Mouse (Mus musculus): Measurements from ENCODE around the gene Prkg1. TPM values are rescaled to one million over a fixed set of nuclear protein-coding genes. Genes with fewer than 3 reads are reported as not detected.

Prkg1 gene
- total RNA-seq, 2 experiments from 2014 or later, result 0.75 to 1.1 TPM

DNA sequence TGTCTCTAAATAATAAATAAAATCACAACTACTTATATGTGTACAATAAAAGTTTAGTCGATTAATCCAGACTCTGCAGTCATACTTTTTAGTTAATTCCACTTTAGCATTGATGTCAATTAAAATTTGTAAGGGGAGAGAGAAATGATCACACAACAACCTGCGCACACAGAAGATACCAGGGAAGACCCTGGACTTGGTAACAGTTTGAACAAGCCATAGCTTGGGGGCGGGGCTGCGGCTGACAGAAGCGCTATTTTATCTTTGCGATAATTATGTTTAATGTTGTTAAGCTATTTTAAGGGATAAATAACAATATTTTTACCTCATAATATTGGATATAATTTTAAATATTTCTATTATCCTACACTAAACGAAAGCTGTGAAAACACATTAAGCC is 682.6 kb downstream of the Prkg1 start:
- ATAC-seq (replicated peaks; ENCODE audit: poor library complexity), result 0 out of 2 replicates have a peak, but pooled peaks have one; percentile 10

DNA sequence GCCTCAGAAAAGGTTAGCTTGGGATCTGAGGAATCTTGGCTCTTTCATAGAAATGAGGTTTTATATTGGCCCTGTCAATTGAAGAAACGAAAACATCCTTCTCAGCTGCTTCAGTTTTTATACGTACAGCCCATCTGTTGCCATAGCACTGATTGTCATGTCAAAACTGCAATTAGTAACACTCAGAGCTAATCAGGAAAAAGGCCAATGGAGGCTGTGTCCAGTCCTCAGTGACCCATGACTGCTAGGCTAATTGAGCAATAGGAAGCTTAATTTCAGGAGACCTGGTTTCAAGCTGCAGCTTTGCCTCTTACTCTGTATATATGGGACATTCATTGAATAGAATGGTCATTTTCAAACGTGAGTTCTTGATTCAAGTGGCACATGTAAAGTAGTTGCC is 686.6 kb downstream of the Prkg1 start:
- no peak for ATAC-seq (replicated peaks; ENCODE audit: poor library complexity)

DNA sequence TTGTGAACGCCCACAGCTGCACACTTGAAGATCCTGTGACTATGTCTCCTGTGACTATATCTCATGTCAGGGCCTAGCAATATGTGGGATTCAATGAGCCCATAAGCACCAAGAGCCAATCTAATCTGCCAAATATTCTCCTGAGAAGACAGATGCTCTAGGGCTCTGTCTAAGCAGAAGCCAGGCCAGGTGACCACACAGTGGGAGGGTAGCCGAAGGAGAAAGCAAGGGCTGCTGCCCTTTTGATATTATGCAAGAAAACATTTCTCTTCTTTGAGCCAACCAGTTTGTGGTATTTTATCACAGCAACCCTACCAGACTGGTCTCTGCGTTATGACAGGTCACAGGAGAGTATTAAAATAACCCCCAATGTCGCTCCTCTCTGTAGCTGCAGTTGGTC is 688.7 kb downstream of the Prkg1 start:
- no peak for ATAC-seq (replicated peaks; ENCODE audit: poor library complexity)

GRCm38 (mm10) chr19:31074717-31075063 is 690.1 kb downstream of the Prkg1 start:
- ATAC-seq (replicated peaks; ENCODE audit: poor library complexity), result no peak

DNA sequence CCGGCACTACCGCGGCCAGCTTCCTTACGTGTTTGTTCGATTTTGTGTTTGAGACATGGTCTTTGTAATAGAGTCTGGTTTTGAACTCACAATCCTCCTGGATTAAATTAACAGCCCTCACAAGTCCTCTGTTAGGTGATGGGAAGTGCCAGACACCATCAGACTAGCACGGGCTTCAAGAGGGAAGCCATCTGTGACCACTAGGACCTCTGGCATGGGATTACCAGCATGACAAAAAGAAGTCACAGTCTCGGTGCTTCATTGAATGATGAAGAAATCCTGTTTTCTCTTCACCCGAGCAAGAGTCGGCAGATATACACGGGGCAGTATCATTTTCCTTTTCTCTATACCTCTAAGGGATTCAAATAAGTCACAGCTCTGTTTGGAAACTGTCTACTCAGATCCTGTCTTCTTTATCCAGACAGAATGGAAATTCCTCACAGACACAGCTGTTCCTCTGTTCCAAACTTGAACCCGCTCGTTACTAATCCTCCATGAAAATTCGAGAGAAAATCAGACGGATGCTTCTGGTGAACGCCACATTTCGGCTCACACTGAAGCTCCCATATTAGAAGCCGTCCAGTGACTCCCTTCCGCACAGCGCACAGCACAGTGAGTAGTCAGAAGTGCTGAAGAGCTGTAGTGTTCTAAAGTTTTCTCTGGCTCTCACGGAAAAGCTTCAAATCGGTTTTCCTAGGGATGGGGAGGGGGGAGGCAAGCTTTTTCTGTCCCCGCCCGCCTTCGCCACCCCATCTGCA is 690.7 kb downstream of the Prkg1 start:
- ATAC-seq (replicated peaks; ENCODE audit: poor library complexity), result no peak

DNA sequence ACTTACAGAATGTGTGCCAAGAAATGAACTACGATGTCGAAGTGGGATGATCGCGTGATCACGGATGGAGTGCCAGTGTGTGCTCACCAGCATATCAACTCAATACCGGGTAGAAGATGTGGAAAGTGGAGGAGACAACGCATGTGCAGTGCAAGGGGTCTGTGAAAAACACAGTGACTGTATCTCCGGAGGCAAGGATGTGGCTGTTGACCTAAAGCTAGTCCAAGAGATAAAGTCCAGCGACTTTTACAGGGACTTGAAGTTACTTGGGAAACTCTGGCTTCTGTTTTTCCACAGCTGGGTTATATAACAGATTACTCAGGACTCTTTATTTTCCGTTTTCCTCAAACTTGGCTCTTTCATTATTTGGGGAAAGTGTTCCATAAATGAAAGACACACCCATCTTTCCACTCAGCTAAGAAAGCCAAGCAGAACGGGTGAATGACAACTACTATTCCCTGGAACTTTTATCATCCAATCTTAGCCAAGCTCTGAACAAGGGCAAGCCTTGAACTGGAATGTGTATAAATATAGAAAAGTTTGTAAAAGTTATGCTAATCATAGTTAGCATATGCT is 699.5 kb downstream of the Prkg1 start:
- ATAC-seq (replicated peaks; ENCODE audit: poor library complexity), result no peak

GRCm38 (mm10) chr19:31064740-31065139 is 700.1 kb downstream of the Prkg1 start:
- no peak for ATAC-seq (replicated peaks; ENCODE audit: poor library complexity)

DNA sequence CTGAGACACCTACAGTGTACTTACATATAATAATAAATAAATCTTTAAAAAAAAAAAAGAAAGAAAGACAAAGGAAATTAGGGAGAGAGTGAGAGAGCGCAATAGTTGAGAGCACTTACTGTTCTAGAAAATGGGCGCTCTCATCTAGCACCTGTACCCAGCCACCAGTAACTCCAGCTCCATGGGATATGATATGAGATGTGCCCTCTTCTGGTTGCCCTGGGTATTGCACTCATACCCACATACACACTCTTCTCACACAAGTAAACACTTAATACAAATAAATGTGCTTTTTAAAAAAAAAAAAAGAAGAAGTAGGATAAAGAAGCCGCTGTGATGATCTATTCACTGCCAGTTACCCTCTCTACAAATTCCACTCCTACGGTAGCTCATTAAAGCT is 718.2 kb downstream of the Prkg1 start:
- ATAC-seq (replicated peaks; ENCODE audit: poor library complexity), result no peak

GRCm38 (mm10) chr19:31040948-31041847 is 723.6 kb downstream of the Prkg1 start:
- no peak for ATAC-seq (replicated peaks; ENCODE audit: poor library complexity)

DNA sequence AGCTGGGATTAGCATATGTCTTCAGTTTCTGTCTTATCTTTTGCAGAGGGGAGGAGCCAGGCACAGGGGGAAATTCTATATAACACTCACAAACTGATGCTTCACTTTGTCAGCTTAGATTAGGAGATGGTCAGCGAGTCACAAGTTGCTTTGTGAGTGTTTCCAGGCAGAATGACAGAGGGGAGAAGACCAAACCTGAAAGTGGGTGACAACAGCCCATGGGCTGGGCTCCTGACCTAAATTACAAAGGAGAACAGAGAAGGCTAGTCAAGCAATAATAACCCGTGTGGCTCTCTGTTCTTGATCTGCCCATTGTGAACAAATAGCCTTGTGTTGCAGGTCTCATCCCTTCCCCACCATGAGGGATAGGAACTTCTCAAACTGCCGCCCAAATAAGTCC is 725.9 kb downstream of the Prkg1 start:
- ATAC-seq (replicated peaks; ENCODE audit: poor library complexity), result no peak

DNA sequence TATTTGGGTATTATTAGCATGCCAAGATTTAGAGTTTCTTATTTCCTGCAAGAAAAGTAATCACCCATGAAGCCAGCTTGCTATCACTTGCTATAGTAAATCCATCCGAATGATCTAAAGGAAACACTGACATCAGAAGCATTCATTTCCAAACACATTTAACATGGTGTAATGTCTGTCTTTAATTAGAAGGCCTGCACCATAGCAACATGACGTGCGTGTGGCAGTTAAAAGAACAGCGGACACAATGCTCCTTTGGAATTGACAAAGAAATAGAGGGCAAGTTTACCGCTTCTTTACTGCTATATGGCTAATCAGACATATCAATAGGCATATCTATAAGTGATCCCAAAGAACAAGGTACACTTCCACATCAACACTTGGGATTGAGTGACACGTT is 733.2 kb downstream of the Prkg1 start:
- no peak for ATAC-seq (replicated peaks; ENCODE audit: poor library complexity)

- no peak for ATAC-seq (replicated peaks; ENCODE audit: poor library complexity)
These were observed 738.0 kb downstream of the Prkg1 start for GRCm38 (mm10) chr19:31026797-31027196.

DNA sequence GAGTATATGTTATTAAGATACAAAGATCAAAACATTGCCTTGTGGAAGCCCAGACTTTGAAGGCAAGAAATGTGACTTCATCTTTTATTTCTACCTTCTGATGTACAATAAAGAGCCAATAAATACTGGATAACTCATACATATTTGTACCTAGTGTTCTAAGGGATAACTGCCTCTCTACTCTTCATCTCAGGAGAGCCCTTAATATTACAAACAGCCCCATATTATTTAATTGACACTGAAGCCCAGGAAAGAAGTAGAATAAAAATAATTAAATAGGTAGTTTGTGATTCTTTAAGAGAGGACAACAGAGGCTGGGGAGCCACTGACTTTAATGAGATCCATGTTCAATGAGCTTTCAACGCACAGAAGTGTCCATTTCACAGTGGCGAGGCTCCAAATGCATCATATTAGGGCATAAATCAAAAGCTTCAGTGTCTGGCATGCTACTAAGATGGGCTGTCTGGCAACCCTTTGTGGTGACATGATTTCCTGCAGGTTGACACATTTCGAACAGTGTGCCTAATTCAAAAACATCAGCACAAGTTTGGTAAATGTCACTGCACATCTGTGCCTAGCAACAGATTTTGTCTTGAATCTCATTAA is 753.2 kb downstream of the Prkg1 start:
- ATAC-seq (replicated peaks; ENCODE audit: poor library complexity), result no peak

- ATAC-seq (replicated peaks; ENCODE audit: poor library complexity), result no peak
These were observed 766.3 kb downstream of the Prkg1 start for GRCm38 (mm10) chr19:30998572-30998971.

- no peak for ATAC-seq (replicated peaks; ENCODE audit: poor library complexity)
These were observed 774.4 kb downstream of the Prkg1 start for GRCm38 (mm10) chr19:30990390-30990789.

GRCm38 (mm10) chr19:30982436-30982835 is 782.4 kb downstream of the Prkg1 start:
- ATAC-seq (replicated peaks; ENCODE audit: poor library complexity), result no peak

DNA sequence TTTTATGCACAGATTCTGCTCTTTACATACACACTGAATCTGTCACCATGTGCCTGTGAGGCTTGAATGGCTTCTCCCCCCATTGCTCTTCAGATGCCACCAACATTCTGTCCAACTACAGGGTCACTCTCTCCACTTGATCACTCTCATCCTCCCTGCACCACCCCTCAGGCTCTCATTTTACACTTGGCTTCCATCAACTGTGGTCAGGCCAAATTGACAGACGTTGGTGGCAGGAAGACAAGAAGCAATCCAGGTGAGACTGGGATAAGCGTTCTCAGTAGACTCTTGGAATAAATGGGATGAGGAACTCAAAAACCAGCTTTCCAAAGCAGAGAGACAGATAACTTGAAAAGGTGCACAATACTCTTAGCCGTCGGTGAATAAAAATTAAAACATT is 786.7 kb downstream of the Prkg1 start:
- ATAC-seq (replicated peaks; ENCODE audit: poor library complexity), result no peak

GRCm38 (mm10) chr19:30950610-30951009 is 814.2 kb downstream of the Prkg1 start:
- peak; percentile 54 for ATAC-seq (replicated peaks; ENCODE audit: poor library complexity)

DNA sequence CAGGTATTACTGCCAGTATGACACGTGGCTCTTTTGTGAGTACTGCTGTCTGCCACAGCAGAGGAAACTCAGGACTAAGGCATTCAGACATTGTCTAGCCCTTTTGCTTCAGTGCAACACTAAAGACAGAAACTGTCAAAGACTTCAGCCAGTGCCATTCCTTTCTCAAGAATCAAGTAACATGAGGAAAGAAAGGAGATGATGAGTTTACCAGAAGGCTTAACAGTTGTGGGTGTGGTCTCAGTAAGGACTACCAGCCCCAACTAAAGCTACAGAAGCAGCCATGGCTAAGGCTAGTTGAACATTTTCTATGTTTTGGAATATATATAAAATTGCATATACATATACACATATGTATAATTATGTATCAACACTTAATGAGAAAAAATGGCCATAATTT is 816.6 kb downstream of the Prkg1 start:
- ATAC-seq (replicated peaks; ENCODE audit: poor library complexity), result no peak

GRCm38 (mm10) chr19:30942369-30942992 is 822.4 kb downstream of the Prkg1 start:
- peak; percentile 76 for ATAC-seq (replicated peaks; ENCODE audit: poor library complexity)

- ATAC-seq (replicated peaks; ENCODE audit: poor library complexity), result no peak
These were observed 826.8 kb downstream of the Prkg1 start for GRCm38 (mm10) chr19:30938058-30938457.

Measured in megakaryocyte progenitor cell, adult 5-6 weeks (primary cell).